Mouse (Mus musculus): ENCODE results near the gene Usp2. TPM values are rescaled to one million over a fixed set of nuclear protein-coding genes. Genes with fewer than 3 reads are reported as not detected.

Gene Usp2
- polyA plus RNA-seq, 1 experiment = not detected

DNA sequence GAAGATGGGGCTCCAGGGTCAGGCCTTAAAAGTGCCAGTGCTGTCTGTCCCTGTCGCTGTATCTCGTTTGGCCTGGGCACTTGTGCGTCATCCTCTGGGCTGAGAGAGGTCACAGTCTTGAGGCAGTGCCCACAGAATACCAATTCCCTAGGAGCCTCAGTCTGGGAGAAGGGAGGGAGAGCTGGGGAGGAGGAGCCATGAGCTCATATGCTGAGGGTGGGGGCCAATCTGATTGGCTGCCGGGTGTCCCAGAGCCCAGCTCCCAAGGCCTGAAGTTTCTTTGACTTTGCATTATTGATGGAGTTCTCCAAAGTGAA is 5.7 kb downstream of the Usp2 start:
- H3K4me3 ChIP-seq (replicated peaks) = no peak overlapping the region
- H3K27me3 ChIP-seq (ENCODE audit: control insufficient read depth) = peaks cover 20% of the 10 kb centered on the region
- no peaks in the 10 kb centered on the region for H3K36me3 ChIP-seq (ENCODE audit: control insufficient read depth)
- H3K4me1 ChIP-seq (ENCODE audit: control insufficient read depth) = peaks cover under 1% of the 10 kb centered on the region
- H3K9me3 ChIP-seq (ENCODE audit: control insufficient read depth, low read length) = no peaks in the 10 kb centered on the region
- TF ChIP-seq TAL1 (IDR thresholded peaks at IDR 0.05; ENCODE audit: low read length) (no peak), GATA1 (IDR thresholded peaks at IDR 0.05; ENCODE audit: low read length) (no peak)

DNA sequence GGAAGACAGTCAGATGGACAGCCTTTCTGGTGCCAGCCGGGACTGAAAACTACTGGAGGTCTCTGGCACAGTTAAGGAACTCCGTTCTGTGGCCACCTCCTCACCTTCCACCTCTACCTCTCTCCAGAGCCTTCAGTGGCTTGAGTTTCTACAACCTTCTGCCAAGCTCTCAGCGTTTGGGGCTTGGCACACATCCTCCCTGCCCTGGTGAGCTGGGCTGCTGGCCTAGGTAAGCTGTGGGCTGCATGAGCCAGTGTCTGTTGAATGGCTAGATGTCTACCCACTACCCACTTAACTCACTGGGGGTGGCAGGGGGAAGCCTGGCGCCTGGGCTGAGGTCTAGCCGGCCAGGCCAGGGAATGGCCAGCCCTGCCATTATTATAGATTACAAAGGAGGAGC is 6.3 kb downstream of the Usp2 start:
- Histone ChIP-seq H3K9me3 (ENCODE audit: control insufficient read depth, low read length) (no peaks in the 10 kb centered on the region), H3K27me3 (ENCODE audit: control insufficient read depth) (peaks cover 20% of the 10 kb centered on the region), H3K4me1 (ENCODE audit: control insufficient read depth) (no peaks in the 10 kb centered on the region), H3K36me3 (ENCODE audit: control insufficient read depth) (no peaks in the 10 kb centered on the region), H3K4me3 (replicated peaks) (no peak overlapping the region)
- TF ChIP-seq GATA1 (IDR thresholded peaks at IDR 0.05; ENCODE audit: low read length) = no peak
- no peak for TF ChIP-seq TAL1 (IDR thresholded peaks at IDR 0.05; ENCODE audit: low read length)

DNA sequence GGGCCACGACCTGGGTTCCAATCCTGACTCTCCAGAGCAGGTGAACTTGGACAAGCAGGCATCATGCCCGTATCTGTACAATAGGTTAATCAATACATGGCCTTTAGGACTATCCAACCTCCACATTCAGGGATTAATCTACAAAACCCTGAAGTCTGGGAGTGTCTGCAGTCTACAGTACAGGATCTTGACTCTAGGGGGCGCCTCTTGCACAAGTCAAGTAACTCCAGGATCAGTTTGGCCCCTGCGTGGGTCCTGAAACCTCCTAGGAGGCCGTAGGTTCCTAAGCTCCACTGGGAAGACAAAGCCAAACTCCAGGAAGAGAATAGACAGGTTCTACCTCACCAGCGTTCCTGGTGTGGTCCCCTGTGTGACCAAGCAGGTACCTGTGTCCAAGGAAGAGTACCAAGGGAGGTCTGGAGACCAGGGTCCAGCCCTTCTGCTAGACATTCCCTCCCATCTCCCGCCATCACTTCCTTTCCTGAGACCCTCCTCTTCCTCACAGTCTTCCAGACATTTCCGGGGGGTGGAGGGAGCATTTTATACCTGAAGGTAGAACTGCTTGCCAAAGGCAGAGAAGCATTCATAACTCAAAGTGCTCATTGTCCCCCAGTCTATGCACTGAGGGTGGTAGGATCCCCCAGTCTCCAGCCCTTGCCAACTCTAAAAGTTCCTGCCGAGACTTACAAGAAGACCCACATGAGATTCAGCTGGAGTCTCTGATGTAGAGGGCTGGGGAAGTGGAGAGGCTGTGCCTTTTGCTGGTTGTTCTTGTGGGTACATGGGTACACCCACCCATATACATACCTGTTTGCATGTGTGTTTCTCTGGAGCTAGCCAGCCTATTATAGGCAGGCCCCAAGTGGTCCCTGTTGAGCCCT is 7.8 kb downstream of the Usp2 start:
- Histone ChIP-seq H3K36me3 (ENCODE audit: control insufficient read depth) (no peaks in the 10 kb centered on the region), H3K27me3 (ENCODE audit: control insufficient read depth) (peaks cover 20% of the 10 kb centered on the region)
- TF ChIP-seq GATA1 (IDR thresholded peaks at IDR 0.05; ENCODE audit: low read length) (no peak), TAL1 (IDR thresholded peaks at IDR 0.05; ENCODE audit: low read length) (no peak)

DNA sequence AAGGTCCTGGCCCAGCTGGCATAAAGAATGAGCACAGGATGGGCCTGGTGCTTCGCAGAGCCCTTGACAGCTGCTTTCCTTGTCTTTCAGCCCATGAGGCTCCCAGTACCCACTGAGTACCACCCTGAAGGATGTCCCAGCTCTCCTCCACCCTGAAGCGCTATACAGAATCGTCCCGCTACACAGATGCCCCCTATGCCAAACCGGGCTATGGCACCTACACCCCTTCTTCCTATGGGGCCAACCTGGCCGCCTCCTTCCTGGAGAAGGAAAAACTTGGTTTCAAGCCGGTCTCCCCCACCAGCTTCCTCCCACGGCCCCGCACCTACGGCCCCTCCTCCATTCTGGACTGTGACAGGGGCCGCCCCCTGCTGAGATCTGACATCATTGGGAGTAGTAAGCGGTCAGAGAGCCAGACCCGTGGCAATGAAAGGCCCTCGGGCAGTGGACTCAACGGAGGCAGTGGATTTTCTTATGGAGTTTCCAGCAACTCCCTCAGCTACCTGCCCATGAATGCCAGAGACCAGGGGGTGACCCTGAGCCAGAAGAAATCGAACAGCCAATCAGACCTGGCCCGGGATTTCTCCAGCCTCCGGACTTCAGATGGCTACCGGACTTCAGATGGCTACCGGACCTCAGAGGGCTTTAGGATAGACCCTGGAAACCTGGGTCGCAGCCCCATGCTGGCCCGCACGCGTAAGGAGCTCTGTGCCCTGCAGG is 8.6 kb downstream of the Usp2 start:
- H3K36me3 ChIP-seq (ENCODE audit: control insufficient read depth) = no peaks in the 10 kb centered on the region
- H3K4me3 ChIP-seq (replicated peaks) = no peak overlapping the region
- H3K27me3 ChIP-seq (ENCODE audit: control insufficient read depth) = peaks cover 18% of the 10 kb centered on the region
- TF ChIP-seq TAL1 (IDR thresholded peaks at IDR 0.05; ENCODE audit: low read length) = no peak
- TF ChIP-seq GATA1 (IDR thresholded peaks at IDR 0.05; ENCODE audit: low read length) = no peak
- no peaks in the 10 kb centered on the region; the same call in 1 of the 2 replicates for H3K4me1 ChIP-seq (ENCODE audit: control insufficient read depth)
- no peaks in the 10 kb centered on the region for H3K9me3 ChIP-seq (ENCODE audit: control insufficient read depth, low read length)

More for the DNA sequence above, 7.8 kb downstream of the Usp2 start:
- Histone ChIP-seq H3K4me3 (replicated peaks) (no peak overlapping the region), H3K4me1 (ENCODE audit: control insufficient read depth) (no peaks in the 10 kb centered on the region; the same call in 1 of the 2 replicates), H3K9me3 (ENCODE audit: control insufficient read depth, low read length) (no peaks in the 10 kb centered on the region)

DNA sequence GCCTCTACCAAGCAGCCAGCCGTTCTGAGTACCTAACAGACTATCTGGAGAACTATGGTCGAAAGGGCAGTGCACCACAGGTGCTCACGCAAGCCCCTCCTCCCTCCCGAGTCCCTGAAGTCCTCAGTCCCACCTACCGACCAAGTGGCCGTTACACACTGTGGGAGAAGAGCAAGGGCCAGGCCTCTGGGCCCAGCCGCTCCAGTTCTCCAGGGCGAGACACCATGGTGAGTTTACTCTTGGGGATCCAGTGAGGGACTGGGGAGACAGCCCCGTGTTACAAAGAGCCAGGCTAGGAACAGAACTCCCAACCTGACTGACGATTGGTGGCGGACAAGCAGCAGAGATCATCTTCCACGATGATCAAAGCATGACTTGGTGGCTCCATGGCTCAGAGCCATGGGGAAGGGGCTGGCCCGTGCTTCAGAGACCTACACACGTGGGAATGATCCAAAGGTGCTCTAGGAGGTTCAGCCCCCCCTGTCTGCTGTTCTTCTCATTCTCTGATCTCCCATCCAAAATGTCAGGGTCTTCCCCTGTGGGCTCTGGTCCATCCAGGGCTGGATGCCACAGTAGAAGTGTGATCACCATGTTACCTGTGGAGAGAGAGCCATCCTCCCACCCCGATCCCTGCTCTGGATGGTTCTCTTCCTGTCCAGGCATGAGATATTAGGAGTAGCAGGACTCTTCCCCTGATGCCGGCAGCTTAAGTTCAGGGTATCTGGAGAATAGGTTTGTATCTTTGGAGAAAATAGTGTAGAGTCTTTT is 9.4 kb downstream of the Usp2 start:
- no peaks in the 10 kb centered on the region for H3K9me3 ChIP-seq (ENCODE audit: control insufficient read depth, low read length)
- TF ChIP-seq GATA1 (IDR thresholded peaks at IDR 0.05; ENCODE audit: low read length) = no peak
- no peak for TF ChIP-seq TAL1 (IDR thresholded peaks at IDR 0.05; ENCODE audit: low read length)
- peaks cover 16% of the 10 kb centered on the region for H3K27me3 ChIP-seq (ENCODE audit: control insufficient read depth)
- H3K36me3 ChIP-seq (ENCODE audit: control insufficient read depth) = no peaks in the 10 kb centered on the region
- no peaks in the 10 kb centered on the region; the same call in 1 of the 2 replicates for H3K4me1 ChIP-seq (ENCODE audit: control insufficient read depth)
- no peak overlapping the region for H3K4me3 ChIP-seq (replicated peaks)

DNA sequence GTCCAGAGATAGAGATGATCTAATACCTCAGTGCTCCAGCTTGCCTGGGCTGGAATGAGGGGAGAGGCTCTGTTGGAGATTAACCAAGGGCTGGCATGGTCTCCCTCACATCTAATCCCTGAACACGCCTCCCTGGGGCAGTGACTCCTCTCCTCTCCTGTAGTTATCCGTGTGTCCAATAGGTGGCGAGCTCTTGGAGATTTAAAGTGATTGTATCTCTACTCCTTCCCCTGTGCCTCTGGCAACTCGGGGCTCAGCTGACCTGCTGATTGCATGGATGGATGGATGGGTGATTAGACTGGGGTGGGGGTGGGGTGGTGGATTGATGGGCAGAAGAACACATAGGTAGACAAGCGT is 9.9 kb downstream of the Usp2 start:
- Histone ChIP-seq H3K4me1 (ENCODE audit: control insufficient read depth) (no peaks in the 10 kb centered on the region; the same call in 1 of the 2 replicates), H3K36me3 (ENCODE audit: control insufficient read depth) (no peaks in the 10 kb centered on the region), H3K27me3 (ENCODE audit: control insufficient read depth) (peaks cover 14% of the 10 kb centered on the region), H3K4me3 (replicated peaks) (no peak overlapping the region), H3K9me3 (ENCODE audit: control insufficient read depth, low read length) (no peaks in the 10 kb centered on the region)
- no peak for TF ChIP-seq TAL1 (IDR thresholded peaks at IDR 0.05; ENCODE audit: low read length)
- no peak for TF ChIP-seq GATA1 (IDR thresholded peaks at IDR 0.05; ENCODE audit: low read length)

DNA sequence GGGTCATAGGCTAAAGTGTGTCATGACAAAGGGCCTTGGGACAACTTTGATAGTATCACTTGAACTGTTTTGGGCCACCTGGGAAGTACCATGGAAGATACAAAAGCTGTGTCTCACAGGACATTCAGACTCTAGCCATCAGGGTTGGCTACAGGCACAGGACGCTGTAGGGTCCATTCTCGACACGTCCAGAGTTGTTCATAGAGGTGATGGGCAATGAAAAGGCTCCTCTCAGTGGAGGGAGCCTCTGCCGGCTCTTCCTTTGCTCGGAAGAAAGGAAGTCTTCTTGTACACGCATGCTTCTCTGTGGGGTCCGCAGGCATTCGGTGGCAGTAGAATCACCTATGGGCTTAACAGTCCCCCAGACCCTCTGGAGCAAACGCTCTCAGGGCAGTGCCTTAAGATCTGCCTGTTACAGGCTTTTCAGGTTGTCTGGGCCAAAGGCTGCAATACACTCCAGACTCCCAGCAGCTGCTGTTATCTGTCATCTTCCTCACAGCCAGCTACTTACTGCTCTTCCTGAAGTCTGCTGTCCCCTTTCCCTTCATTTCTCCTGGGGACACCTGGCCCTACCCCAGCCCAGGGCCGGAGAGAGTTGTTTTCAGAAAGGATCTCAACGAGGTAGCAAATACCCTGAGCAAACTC is 10.6 kb downstream of the Usp2 start:
- Histone ChIP-seq H3K4me3 (replicated peaks) (no peak overlapping the region), H3K36me3 (ENCODE audit: control insufficient read depth) (no peaks in the 10 kb centered on the region), H3K9me3 (ENCODE audit: control insufficient read depth, low read length) (no peaks in the 10 kb centered on the region), H3K4me1 (ENCODE audit: control insufficient read depth) (no peaks in the 10 kb centered on the region; the same call in 1 of the 2 replicates), H3K27me3 (ENCODE audit: control insufficient read depth) (peaks cover 17% of the 10 kb centered on the region)
- TF ChIP-seq TAL1 (IDR thresholded peaks at IDR 0.05; ENCODE audit: low read length) (no peak), GATA1 (IDR thresholded peaks at IDR 0.05; ENCODE audit: low read length) (no peak)

DNA sequence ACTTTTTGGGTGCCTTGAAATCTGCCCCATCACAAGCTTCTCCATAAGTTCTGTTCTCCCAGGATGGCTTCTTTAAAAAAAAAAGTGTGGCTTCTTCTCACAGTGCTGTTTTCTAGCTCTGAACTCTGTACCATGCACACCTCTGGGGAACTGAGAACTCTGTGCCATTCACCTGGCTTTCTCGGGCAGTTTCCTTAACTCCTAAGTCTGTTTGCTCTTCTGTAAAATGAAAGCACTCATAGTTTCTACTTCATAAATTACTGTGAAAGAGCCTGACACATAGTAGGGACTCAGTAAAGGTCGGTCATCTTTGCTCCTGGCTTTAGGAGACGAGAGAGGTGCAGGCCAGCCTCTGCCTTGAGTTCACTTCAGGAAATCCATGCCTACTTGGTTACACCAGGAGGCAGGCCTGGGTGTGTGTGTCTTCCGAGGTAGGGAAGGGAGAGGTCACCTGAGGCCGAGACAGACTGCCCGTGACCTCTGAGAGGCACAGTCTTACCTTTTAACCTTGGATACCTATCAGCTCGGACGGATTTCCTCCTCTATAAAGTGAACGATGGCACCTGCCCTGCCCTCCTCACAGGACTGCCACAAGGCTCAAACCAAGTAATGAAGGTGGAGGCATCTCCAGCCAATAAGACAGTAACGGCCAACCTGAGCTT is 11.4 kb downstream of the Usp2 start:
- Histone ChIP-seq H3K27me3 (ENCODE audit: control insufficient read depth) (peaks cover 22% of the 10 kb centered on the region), H3K9me3 (ENCODE audit: control insufficient read depth, low read length) (no peaks in the 10 kb centered on the region), H3K4me1 (ENCODE audit: control insufficient read depth) (no peaks in the 10 kb centered on the region; the same call in 1 of the 2 replicates), H3K4me3 (replicated peaks) (no peak overlapping the region), H3K36me3 (ENCODE audit: control insufficient read depth) (no peaks in the 10 kb centered on the region)
- no peak for TF ChIP-seq TAL1 (IDR thresholded peaks at IDR 0.05; ENCODE audit: low read length)

Data from erythroblast, embryonic 14.5 days (primary cell).